Mouse (Mus musculus) embryonic facial prominence, embryonic 10.5 days (tissue): ENCODE results near the gene Tbc1d2b. TPM values are rescaled to one million over a fixed set of nuclear protein-coding genes. Genes with fewer than 3 reads are reported as not detected.

ENCODE experiments used
- DNase-seq: peaks from one replicate; pipeline ENCODE4 v3.0.0-alpha.2; 2017; ENCODE audit warnings: low spot score
- H3K27ac ChIP-seq: fragments of 300-500 bp; sonication (generic); replicated peaks from 2 replicates; pipeline ENCODE4 v1.5.1; 2016; ENCODE audit warnings: mild to moderate bottlenecking
- H3K27me3 ChIP-seq: fragments of 300-500 bp; sonication (generic); replicated peaks from 2 replicates; pipeline ENCODE4 v1.6.1; 2016; ENCODE audit warnings: low read depth, mild to moderate bottlenecking; ENCODE audit not compliant: poor library complexity, severe bottlenecking
- H3K36me3 ChIP-seq: fragments of 300-500 bp; sonication (generic); replicated peaks from 2 replicates; pipeline ENCODE4 v1.6.1; 2016; ENCODE audit warnings: mild to moderate bottlenecking, moderate library complexity
- H3K4me1 ChIP-seq: fragments of 300-500 bp; sonication (generic); 2 replicates; pipeline ENCODE4 v1.6.1; 2016
- H3K4me3 ChIP-seq: fragments of 300-500 bp; sonication (generic); 2 replicates; pipeline ENCODE4 v1.5.1; 2016; ENCODE audit warnings: mild to moderate bottlenecking, moderate library complexity
- H3K9me3 ChIP-seq: fragments of 300-500 bp; sonication (generic); 2 replicates; pipeline ENCODE4 v1.6.1; 2016; ENCODE audit warnings: mild to moderate bottlenecking
- WGBS: fragments of 180-500 bp; shearing (Covaris S2); methylation state at CpG from one replicate; pipeline ENCODE4 v1.1.7; 2016; 5-methylcytosine and 5-hydroxymethylcytosine counted together
- polyA plus RNA-seq: library from polyadenylated mRNA; unstranded; fragments of >200 nt; fragmentation: Nextera tagmentation; extraction: Ambion mirVana; gene quantifications from 2 replicates; pipeline ENCODE4 v1.2.1, GENCODE M21; 2016

Gene Tbc1d2b
- polyA plus RNA-seq, 1 experiment from 2014 or later: 8.8 TPM

GRCm38 (mm10) chr9:90195000-90195399 lies 75.6 kb downstream of the Tbc1d2b start:
- H3K9me3 ChIP-seq: no peaks in the 10 kb centered on the region
- no peak overlapping the region for H3K27ac ChIP-seq
- no peak for DNase-seq
- no peak overlapping the region for H3K4me3 ChIP-seq
- H3K27me3 ChIP-seq: no peaks in the 10 kb centered on the region
- 80% methylated on average over 10 of the region's 10 CpGs for WGBS
- H3K4me1 ChIP-seq: peaks cover 9% of the 10 kb centered on the region
- H3K36me3 ChIP-seq: peaks cover 93% of the 10 kb centered on the region

- Histone ChIP-seq H3K27me3 (no peaks in the 10 kb centered on the region), H3K4me3 (no peak overlapping the region), H3K4me1 (0 out of 2 replicates have a peak, but pooled peaks cover 6% of the 10 kb centered on the region), H3K9me3 (no peaks in the 10 kb centered on the region), H3K36me3 (peaks cover 95% of the 10 kb centered on the region), H3K27ac (no peak overlapping the region)
- DNase-seq: no peak
- WGBS: 87% methylated on average over 5 of the region's 5 CpGs
These were observed 81.2 kb downstream of the Tbc1d2b start for GRCm38 (mm10) chr9:90189391-90189790.

- peaks cover 90% of the 10 kb centered on the region for H3K36me3 ChIP-seq
These were observed 81.7 kb downstream of the Tbc1d2b start for GRCm38 (mm10) chr9:90188893-90189292.

GRCm38 (mm10) chr9:90185356-90185910 lies 85.2 kb downstream of the Tbc1d2b start:
- no peak overlapping the region for H3K4me3 ChIP-seq
- no peaks in the 10 kb centered on the region for H3K9me3 ChIP-seq
- 0 out of 2 replicates have a peak, but pooled peaks cover 6% of the 10 kb centered on the region for H3K4me1 ChIP-seq
- H3K36me3 ChIP-seq: peaks cover 62% of the 10 kb centered on the region
- WGBS: 87% methylated on average over 8 of the region's 8 CpGs
- no peaks in the 10 kb centered on the region for H3K27me3 ChIP-seq
- H3K27ac ChIP-seq: no peak overlapping the region
- no peak for DNase-seq

More at GRCm38 (mm10) chr9:90188893-90189292, 81.7 kb downstream of the Tbc1d2b start:
- 92% methylated on average over 4 of the region's 4 CpGs for WGBS
- 0 out of 2 replicates have a peak, but pooled peaks cover 6% of the 10 kb centered on the region for H3K4me1 ChIP-seq
- DNase-seq: no peak
- H3K27ac ChIP-seq: no peak overlapping the region
- H3K27me3 ChIP-seq: no peaks in the 10 kb centered on the region
- H3K4me3 ChIP-seq: no peak overlapping the region
- H3K9me3 ChIP-seq: no peaks in the 10 kb centered on the region

DNA sequence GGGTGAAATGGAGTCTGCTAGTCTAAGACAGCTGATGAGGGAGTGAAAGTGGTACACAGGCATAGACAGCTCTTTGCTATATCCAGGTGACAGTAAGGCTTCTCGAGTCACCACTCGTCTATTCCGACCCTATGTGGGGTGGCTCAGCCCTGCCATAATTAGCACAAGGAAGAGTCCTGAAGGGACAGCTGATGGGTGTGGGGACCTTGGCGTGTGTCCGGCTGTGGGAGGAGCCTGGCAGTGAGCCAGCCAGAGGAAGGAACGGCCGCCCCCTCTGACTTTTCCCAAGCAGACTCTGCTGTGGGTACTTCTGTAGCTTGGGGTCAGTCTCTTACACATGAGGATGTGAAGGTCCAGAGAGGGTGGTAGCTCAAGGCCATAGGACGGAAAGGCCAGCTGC lies 86.5 kb downstream of the Tbc1d2b start:
- Histone ChIP-seq H3K27me3 (no peaks in the 10 kb centered on the region), H3K36me3 (peaks cover 63% of the 10 kb centered on the region)
- 82% methylated on average over 8 of the region's 8 CpGs for WGBS

DNA sequence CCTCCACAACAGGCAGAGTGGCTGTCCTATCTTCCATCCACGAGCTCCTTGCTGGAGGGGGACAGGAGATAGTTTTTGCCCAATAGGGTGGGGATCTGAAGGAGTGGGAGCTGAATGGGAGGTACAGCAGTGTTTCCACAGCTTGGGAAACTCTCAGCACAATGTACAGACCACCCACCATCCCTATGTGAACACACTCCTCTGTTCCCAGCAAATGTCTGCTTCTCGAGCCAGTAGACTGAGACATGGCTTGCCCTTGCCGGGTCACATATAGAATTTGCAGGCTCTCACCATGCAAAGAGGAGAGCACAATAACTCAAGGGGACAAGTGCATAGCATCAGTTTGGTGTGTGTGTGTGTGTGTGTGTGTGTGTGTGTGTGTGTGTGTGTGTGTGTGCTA lies 87.1 kb downstream of the Tbc1d2b start:
- DNase-seq: no peak
- no peaks in the 10 kb centered on the region for H3K27me3 ChIP-seq
- H3K27ac ChIP-seq: no peak overlapping the region
- WGBS: 83% methylated on average over 3 of the region's 3 CpGs
- 0 out of 2 replicates have a peak, but pooled peaks cover 6% of the 10 kb centered on the region for H3K4me1 ChIP-seq
- no peak overlapping the region for H3K4me3 ChIP-seq
- H3K9me3 ChIP-seq: no peaks in the 10 kb centered on the region
- peaks cover 63% of the 10 kb centered on the region for H3K36me3 ChIP-seq

More for the DNA sequence above, 86.5 kb downstream of the Tbc1d2b start:
- H3K9me3 ChIP-seq: no peaks in the 10 kb centered on the region
- H3K4me3 ChIP-seq: no peak overlapping the region
- no peak for DNase-seq
- no peak overlapping the region for H3K27ac ChIP-seq
- 0 out of 2 replicates have a peak, but pooled peaks cover 6% of the 10 kb centered on the region for H3K4me1 ChIP-seq

DNA sequence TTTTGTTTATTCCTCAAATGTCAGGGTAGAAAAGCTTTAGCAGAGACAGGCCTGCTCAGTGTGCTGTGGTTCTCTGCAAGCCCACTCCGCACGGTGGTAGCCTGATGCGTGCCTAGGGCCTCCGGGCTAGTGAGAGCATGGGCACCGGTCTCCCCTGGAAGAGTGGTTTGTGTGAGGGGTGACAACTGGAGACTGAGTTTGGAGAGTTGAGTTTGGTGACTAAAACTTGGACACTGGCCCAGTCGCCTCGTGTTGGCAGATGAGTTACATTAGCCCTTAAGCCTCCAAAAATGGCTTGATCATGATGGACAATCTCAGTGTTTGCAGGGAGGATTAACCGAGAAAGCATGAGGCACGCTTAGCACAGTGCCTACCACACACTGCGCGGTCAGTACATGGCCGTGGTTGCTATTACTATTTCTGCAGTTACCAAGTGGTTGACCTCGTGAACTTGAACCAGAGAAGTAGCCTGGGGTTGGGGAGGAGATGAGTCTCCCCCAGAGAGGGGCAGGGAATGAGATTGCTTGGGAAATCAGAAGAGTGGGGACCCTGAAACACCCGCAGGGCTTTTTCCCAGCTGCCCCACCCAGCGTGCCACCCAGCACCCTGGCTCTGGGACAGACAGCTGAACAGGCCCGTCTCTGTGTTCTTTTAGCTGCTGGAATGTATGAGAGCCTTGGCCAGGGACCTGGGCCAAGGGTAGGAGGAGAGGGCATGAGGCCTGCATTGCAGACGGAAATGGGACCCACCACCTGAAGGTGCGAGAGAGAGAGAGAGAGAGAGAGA lies 87.8 kb downstream of the Tbc1d2b start:
- DNase-seq: no peak
- H3K9me3 ChIP-seq: no peaks in the 10 kb centered on the region
- 0 out of 2 replicates have a peak, but pooled peaks cover 6% of the 10 kb centered on the region for H3K4me1 ChIP-seq
- H3K4me3 ChIP-seq: no peak overlapping the region
- 85% methylated on average over 18 of the region's 18 CpGs for WGBS
- no peaks in the 10 kb centered on the region for H3K27me3 ChIP-seq
- no peak overlapping the region for H3K27ac ChIP-seq
- peaks cover 63% of the 10 kb centered on the region for H3K36me3 ChIP-seq

DNA sequence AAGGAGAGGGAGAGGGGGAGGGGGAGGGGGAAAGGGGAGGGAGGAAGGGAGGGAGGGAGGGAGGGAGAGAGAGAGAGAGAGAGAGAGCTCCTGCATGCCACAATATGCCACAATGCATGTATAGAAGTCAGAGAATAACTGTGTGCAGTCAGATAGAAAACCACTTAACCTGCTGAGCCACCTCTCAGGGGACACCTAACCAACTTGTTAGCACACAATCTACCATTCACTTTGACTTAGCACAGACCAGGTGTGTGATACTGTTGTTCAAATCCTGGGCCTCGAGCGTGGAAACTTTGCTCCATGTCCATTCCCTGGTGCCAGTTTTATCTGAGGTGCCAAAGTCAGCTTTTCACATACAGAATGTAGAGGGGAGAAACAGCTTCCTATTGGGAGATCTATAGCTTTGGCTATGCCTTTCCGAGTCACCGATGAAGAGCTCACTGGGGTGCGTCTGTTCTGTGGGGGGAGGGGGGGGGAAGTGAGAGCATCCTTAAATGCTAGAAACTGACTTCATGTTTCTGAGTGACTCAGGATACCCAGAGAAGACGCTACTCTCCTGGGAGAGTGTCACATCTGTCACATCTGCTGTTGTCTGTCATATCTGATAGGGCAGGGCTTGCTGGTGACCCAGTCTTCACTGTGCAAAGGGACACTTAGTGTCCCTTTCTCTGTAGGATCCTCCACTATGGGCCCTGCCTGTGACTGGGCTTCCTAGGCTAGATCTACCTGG lies 88.8 kb downstream of the Tbc1d2b start:
- H3K36me3 ChIP-seq: peaks cover 63% of the 10 kb centered on the region
- DNase-seq: no peak
- H3K9me3 ChIP-seq: no peaks in the 10 kb centered on the region
- 85% methylated on average over 6 of the region's 6 CpGs for WGBS
- no peaks in the 10 kb centered on the region for H3K27me3 ChIP-seq
- H3K27ac ChIP-seq: no peak overlapping the region
- no peak overlapping the region for H3K4me3 ChIP-seq
- 0 out of 2 replicates have a peak, but pooled peaks cover 6% of the 10 kb centered on the region for H3K4me1 ChIP-seq

- DNase-seq: no peak
- H3K4me1 ChIP-seq: no peaks in the 10 kb centered on the region
- H3K27ac ChIP-seq: no peak overlapping the region
- WGBS: 80% methylated on average over 5 of the region's 5 CpGs
- no peaks in the 10 kb centered on the region for H3K27me3 ChIP-seq
- no peaks in the 10 kb centered on the region for H3K9me3 ChIP-seq
- peaks cover 65% of the 10 kb centered on the region for H3K36me3 ChIP-seq
- H3K4me3 ChIP-seq: no peak overlapping the region
These were observed 91.2 kb downstream of the Tbc1d2b start for GRCm38 (mm10) chr9:90179409-90179808.

DNA sequence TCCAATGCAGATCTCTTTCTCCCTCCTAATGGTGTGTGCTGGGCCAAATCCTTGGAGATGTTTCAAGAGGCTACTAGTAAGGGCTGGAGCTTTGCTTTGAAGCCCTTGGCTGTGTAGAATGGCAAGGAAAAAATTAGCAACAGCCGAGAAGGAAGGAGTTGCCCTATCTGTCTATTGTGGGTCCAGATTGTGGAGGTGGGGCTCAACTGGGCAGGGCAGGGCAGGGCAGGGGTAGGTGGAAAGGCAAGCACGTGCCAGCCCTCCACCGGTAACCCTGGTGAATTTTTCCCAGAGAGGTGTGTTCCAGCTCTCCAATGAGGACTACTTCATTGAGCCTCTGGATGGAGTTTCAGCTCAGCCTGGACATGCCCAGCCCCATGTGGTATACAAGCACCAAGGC lies 97.3 kb downstream of the Tbc1d2b start:
- no peaks in the 10 kb centered on the region for H3K9me3 ChIP-seq
- DNase-seq: no peak
- H3K4me3 ChIP-seq: no peak overlapping the region
- H3K27ac ChIP-seq: no peak overlapping the region
- H3K27me3 ChIP-seq: no peaks in the 10 kb centered on the region
- H3K36me3 ChIP-seq: peaks cover 70% of the 10 kb centered on the region
- WGBS: 89% methylated on average over 3 of the region's 3 CpGs
- no peaks in the 10 kb centered on the region for H3K4me1 ChIP-seq

DNA sequence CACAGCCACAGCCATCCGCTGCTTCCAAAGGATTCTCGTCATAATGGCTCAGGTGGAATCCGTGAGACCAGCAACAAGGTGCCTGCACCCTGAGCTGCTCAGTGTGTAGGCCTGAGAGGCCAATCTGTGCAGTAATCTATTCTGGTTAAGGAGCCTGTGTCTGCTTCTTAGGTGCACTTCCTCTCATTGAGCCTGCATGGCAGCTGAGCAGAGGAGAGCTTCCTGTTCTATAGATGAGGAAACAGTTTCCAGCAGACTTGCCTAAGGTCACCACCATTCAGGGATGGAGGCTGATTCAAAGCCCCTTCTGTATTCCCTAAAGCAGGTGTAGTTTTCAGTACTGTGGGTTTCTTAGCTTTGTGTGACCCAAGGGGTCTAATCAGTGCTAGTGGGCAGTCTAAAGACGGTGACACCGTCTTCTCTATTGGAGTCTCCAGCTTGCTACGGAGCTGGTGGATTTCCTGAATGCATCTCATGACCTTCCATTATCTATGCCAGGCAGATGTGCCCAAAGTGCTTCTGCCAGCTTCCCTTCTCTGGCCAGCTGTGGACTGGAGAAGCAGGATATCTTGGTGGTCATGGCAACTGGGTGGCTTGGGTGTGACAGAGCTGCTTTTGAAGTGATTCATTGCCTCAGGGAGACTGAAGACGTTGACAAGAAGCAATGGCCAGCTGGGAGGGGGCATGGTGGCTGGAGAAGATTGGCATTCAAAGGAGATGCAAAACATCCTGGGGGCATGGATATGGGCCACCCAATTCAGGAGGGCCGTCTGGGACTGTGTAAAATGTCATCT lies 97.9 kb downstream of the Tbc1d2b start:
- Histone ChIP-seq H3K4me1 (no peaks in the 10 kb centered on the region), H3K27ac (no peak overlapping the region), H3K36me3 (peaks cover 64% of the 10 kb centered on the region), H3K27me3 (no peaks in the 10 kb centered on the region), H3K9me3 (no peaks in the 10 kb centered on the region), H3K4me3 (no peak overlapping the region)
- no peak for DNase-seq
- WGBS: 71% methylated on average over 8 of the region's 8 CpGs

DNA sequence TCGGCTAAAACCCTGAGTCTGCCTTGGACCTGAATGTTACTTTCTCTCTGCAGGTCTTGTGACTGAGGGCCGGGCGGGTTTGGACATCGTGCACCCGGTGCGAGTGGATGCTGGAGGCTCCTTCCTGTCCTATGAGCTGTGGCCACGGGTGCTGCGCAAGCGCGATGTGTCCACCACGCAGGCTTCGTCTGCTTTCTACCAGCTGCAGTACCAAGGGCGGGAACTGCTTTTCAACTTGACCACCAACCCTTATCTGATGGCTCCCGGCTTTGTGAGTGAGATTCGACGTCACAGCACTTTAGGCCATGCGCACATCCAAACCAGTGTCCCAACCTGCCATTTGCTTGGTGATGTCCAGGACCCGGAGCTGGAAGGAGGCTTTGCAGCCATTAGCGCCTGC lies 99.2 kb downstream of the Tbc1d2b start:
- no peak overlapping the region for H3K27ac ChIP-seq
- WGBS: 95% methylated on average over 19 of the region's 19 CpGs
- no peak overlapping the region for H3K4me3 ChIP-seq
- H3K4me1 ChIP-seq: no peaks in the 10 kb centered on the region
- H3K9me3 ChIP-seq: no peaks in the 10 kb centered on the region
- H3K36me3 ChIP-seq: peaks cover 51% of the 10 kb centered on the region
- no peaks in the 10 kb centered on the region for H3K27me3 ChIP-seq
- DNase-seq: no peak
